Mouse (Mus musculus) limb, embryonic 13.5 days (tissue): ENCODE measurements around the gene Skint8. TPM values are rescaled to one million over a fixed set of nuclear protein-coding genes. Genes with fewer than 3 reads are reported as not detected.
"Not testable (repeated sequence)": the region's sequence is repeated elsewhere in the genome, so short reads cannot be mapped to it uniquely, and the experiment has no call there.

Experiments used
- ATAC-seq: fragments of 200-750 bp; cut with Nextera tagmentation; 2 replicates; pipeline ENCODE4 v1.8.0; 2017; ENCODE audit warnings: low read depth, moderate number of reproducible peaks, moderate TSS enrichment; ENCODE audit not compliant: low FRiP score
- H3K27ac ChIP-seq: fragments of 300-500 bp; sonication (generic); 2 replicates; pipeline ENCODE4 v1.5.1; 2015; ENCODE audit warnings: inconsistent platforms, mild to moderate bottlenecking, moderate library complexity
- H3K27me3 ChIP-seq: fragments of 300-500 bp; sonication (generic); 2 replicates; pipeline ENCODE4 v1.6.1; 2015; ENCODE audit warnings: mild to moderate bottlenecking, inconsistent platforms
- H3K36me3 ChIP-seq: fragments of 300-500 bp; sonication (generic); 2 replicates; pipeline ENCODE4 v1.6.1; 2015; ENCODE audit warnings: inconsistent platforms, mild to moderate bottlenecking, moderate library complexity
- H3K4me1 ChIP-seq: fragments of 300-500 bp; sonication (generic); 2 replicates; pipeline ENCODE4 v1.6.1; 2015; ENCODE audit warnings: inconsistent platforms
- H3K4me2 ChIP-seq: fragments of 300-500 bp; sonication (generic); replicated peaks from 2 replicates; pipeline ENCODE4 v1.6.1; 2015; ENCODE audit warnings: inconsistent platforms, mild to moderate bottlenecking, moderate library complexity
- H3K4me3 ChIP-seq: fragments of 300-500 bp; sonication (generic); 2 replicates; pipeline ENCODE4 v1.5.1; 2015; ENCODE audit warnings: moderate library complexity, mild to moderate bottlenecking, inconsistent platforms
- H3K9ac ChIP-seq: fragments of 300-500 bp; sonication (generic); 2 replicates; pipeline ENCODE4 v1.6.1; 2015; ENCODE audit warnings: mild to moderate bottlenecking, inconsistent platforms
- H3K9me3 ChIP-seq: fragments of 300-500 bp; sonication (generic); 2 replicates; pipeline ENCODE4 v1.6.1; 2016; ENCODE audit warnings: inconsistent platforms
- WGBS: fragments of 180-500 bp; shearing (Covaris S2); methylation state at CpG from one replicate; pipeline ENCODE4 v1.1.7; 2015; 5-methylcytosine and 5-hydroxymethylcytosine counted together
- polyA plus RNA-seq: library from polyadenylated mRNA; unstranded; fragments of >200 nt; fragmentation: Nextera tagmentation; extraction: Ambion mirVana; gene quantifications from 2 replicates; pipeline ENCODE4 v1.2.1, GENCODE M21; 2015

Skint8 gene
- polyA plus RNA-seq: not detected in 2 replicates

DNA sequence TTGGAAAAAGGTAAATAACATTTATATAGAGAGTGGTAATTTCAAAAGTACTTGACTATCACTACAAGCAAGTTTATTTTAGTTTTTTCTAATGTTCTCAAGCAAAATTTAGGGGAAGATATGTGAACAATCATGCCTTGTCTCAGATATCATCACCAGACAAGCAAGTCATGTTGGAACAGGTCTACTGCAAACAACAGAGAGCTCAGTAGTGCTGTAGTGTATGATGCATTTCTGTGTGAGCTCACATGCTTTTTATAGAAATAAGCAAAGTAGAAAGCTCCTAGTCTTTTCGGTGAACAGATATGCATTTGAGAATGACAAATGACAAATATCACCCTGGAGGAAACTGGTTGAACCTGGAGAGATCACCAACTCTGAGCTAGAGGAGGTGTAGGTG lies at the start of gene Skint8:
Gene Skint8 (plus strand): TSS at position 301 of the 400 bp plus-strand sequence.
- Histone ChIP-seq H3K36me3 (no peaks in the 10 kb centered on the region), H3K9me3 (0 out of 2 replicates have a peak, but pooled peaks cover 5% of the 10 kb centered on the region), H3K27me3 (no peaks in the 10 kb centered on the region), H3K27ac (no peak within 1 kb of the TSS), H3K4me3 (no peak within 1 kb of the TSS), H3K9ac (no peak within 1 kb of the TSS), H3K4me2 (no peak within 1 kb of the TSS), H3K4me1 (no peaks in the 10 kb centered on the region)
- 85% methylated on average over 1 of the region's 1 CpGs for WGBS
- ATAC-seq: no peak

- Histone ChIP-seq H3K4me1 (no peaks in the 10 kb centered on the region), H3K9ac (no peak overlapping the region), H3K36me3 (no peaks in the 10 kb centered on the region), H3K27me3 (no peaks in the 10 kb centered on the region), H3K9me3 (no peaks in the 10 kb centered on the region), H3K27ac (no peak overlapping the region), H3K4me3 (no peak overlapping the region), H3K4me2 (no peak overlapping the region)
- 49% methylated on average over 4 of the region's 4 CpGs for WGBS
- no peak for ATAC-seq
Measured at GRCm38 (mm10) chr4:111880112-111880875, 38.9 kb upstream of the Skint8 start.

DNA sequence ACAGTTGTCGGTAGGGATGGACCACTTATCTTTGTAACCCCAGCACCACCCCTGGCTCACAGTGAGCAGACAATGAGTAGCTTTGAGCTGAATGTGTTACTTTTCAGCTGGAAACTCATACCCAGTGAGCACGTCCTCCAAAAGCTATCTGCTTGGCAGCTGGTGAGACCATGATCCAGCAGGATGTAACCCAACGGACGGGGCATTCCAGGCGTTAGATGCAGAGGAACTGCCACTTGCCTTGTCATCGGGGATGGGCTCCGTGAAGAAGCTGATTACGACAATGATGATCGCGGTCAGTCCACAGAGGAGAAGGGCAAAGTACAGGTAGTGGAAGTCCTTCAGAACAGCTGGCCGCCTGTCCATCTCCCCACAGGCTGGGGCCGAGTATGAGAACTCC lies 35.6 kb upstream of the Skint8 start:
- WGBS: 88% methylated on average over 12 of the region's 12 CpGs
- H3K4me3 ChIP-seq: no peak overlapping the region
- no peaks in the 10 kb centered on the region for H3K36me3 ChIP-seq
- H3K27me3 ChIP-seq: no peaks in the 10 kb centered on the region
- H3K9me3 ChIP-seq: no peaks in the 10 kb centered on the region
- no peak for ATAC-seq
- no peak overlapping the region for H3K27ac ChIP-seq
- H3K4me1 ChIP-seq: 0 out of 2 replicates have a peak, but pooled peaks cover 2% of the 10 kb centered on the region
- no peak overlapping the region for H3K9ac ChIP-seq
- no peak overlapping the region for H3K4me2 ChIP-seq

GRCm38 (mm10) chr4:111886018-111886417 lies 33.2 kb upstream of the Skint8 start:
- Histone ChIP-seq H3K36me3 (no peaks in the 10 kb centered on the region), H3K27me3 (no peaks in the 10 kb centered on the region), H3K27ac (no peak overlapping the region), H3K9ac (no peak overlapping the region), H3K4me3 (no peak overlapping the region), H3K9me3 (no peaks in the 10 kb centered on the region), H3K4me1 (0 out of 2 replicates have a peak, but pooled peaks cover 2% of the 10 kb centered on the region), H3K4me2 (peak overlapping the region; percentile 48)
- ATAC-seq: peak; percentile 82
- 12% methylated on average over 7 of the region's 7 CpGs for WGBS

GRCm38 (mm10) chr4:111886607-111887006 lies 32.6 kb upstream of the Skint8 start:
- no peaks in the 10 kb centered on the region for H3K27me3 ChIP-seq
- no peak overlapping the region for H3K4me3 ChIP-seq
- peak; percentile 53; the same call in 1 of the 2 replicates for ATAC-seq
- peak overlapping the region; percentile 48; the same call in 1 of the 2 replicates for H3K4me2 ChIP-seq
- no peaks in the 10 kb centered on the region for H3K9me3 ChIP-seq
- H3K27ac ChIP-seq: no peak overlapping the region
- H3K4me1 ChIP-seq: 0 out of 2 replicates have a peak, but pooled peaks cover 2% of the 10 kb centered on the region
- no peak overlapping the region for H3K9ac ChIP-seq
- no peaks in the 10 kb centered on the region for H3K36me3 ChIP-seq
- WGBS: 21% methylated on average over 4 of the region's 4 CpGs

DNA sequence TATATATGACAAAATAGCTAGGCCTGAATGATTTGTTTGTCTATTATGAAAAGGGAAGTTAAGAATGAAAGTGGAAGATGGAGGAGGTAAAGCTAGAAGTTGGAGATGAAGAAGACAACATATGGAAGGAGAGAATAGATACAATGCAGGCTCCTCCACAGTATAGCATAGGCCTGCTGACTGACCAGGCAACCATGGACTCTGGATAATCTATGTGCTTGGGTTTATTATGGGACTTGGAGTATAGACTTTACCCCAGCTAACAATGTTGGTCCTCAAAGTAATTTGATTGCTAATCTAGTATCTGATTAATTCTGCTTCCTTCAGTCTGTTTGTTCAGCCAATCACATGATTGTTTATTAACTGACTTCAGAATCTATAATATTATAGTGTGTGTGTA lies 27.1 kb upstream of the Skint8 start:
- no peak for ATAC-seq
- Histone ChIP-seq H3K27ac (no peak overlapping the region), H3K9ac (no peak overlapping the region)

DNA sequence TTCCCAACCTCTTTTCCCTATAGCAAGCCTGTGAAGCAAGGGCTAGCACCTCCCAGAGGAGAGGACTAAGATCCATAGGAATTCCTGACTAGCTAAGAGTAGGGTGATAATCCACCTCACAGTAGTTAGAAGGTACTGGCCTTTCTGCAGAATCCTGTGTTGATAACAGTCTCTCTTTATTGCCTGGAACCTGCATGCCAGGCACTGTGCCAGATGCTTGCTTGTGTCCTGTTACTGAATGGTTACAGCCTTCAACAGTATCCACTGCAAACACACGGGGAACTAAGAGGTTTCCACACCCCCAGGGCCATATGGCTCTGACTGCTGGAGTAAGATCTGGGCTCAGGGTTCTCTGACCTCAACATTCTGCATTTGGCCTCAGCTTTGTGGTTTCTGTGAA lies 21.4 kb upstream of the Skint8 start:
- Histone ChIP-seq H3K4me3 (no peak overlapping the region), H3K9ac (no peak overlapping the region), H3K4me2 (no peak overlapping the region), H3K36me3 (no peaks in the 10 kb centered on the region), H3K9me3 (no peaks in the 10 kb centered on the region), H3K27ac (no peak overlapping the region), H3K4me1 (no peaks in the 10 kb centered on the region), H3K27me3 (no peaks in the 10 kb centered on the region)
- 10% methylated on average over 1 of the region's 1 CpGs for whole genome bisulfite sequencing
- no peak for ATAC-seq

More for the DNA sequence above, 27.1 kb upstream of the Skint8 start:
- H3K4me2 ChIP-seq: no peak overlapping the region
- no peaks in the 10 kb centered on the region for H3K36me3 ChIP-seq
- H3K27me3 ChIP-seq: no peaks in the 10 kb centered on the region
- no peak overlapping the region for H3K4me3 ChIP-seq
- no peaks in the 10 kb centered on the region for H3K9me3 ChIP-seq
- no peaks in the 10 kb centered on the region for H3K4me1 ChIP-seq

GRCm38 (mm10) chr4:111898566-111898965 lies 20.6 kb upstream of the Skint8 start:
- Histone ChIP-seq H3K27ac (no peak overlapping the region), H3K4me3 (no peak overlapping the region), H3K27me3 (no peaks in the 10 kb centered on the region), H3K4me2 (no peak overlapping the region), H3K4me1 (no peaks in the 10 kb centered on the region), H3K9ac (no peak overlapping the region), H3K36me3 (no peaks in the 10 kb centered on the region), H3K9me3 (no peaks in the 10 kb centered on the region)
- WGBS: 72% methylated on average over 4 of the region's 4 CpGs
- no peak for ATAC-seq

DNA sequence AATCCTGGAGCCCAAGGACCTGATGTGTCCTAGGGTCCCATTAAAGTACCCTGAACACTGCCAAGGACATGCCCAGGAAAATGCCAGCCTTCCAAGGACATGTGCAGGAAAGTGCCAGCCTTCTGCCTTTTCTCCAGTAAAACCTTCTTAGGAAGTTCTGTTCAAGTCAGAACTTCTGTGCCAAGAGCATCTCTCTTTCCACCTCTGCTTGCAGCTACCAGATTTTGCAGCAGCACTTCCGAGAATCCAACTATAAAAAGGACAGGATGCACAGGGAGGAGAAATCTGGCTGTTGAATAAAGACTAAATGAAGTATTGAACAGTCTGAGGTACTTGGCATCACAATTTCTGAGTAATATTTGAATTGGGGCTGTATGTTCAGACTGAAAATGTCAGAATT lies 18.7 kb upstream of the Skint8 start:
- not testable (repeated sequence) for H3K27me3 ChIP-seq, H3K27ac ChIP-seq, H3K36me3 ChIP-seq, ATAC-seq, H3K9me3 ChIP-seq, H3K9ac ChIP-seq, H3K4me2 ChIP-seq, H3K4me1 ChIP-seq, H3K4me3 ChIP-seq
- 81% methylated on average over 1 of the region's 1 CpGs for WGBS

DNA sequence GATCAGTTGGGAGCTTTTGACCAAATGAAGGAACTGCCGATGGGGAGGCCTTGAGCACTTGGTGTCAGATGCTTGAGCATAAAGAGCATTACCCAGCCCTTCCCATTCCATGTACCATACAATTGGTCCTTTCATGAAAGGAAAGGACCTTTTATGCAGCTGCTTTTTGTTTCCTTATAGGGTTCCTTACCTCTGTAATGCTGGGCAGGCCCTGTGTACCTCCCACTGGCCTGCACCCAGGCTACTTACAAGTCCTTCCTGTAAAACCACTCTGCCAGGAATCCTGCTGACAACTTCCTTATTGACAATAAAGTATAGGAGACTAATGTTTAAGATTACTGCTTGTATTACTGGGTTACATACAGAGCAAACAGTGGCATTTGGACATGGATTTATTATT lies 17.7 kb upstream of the Skint8 start:
- Histone ChIP-seq H3K9me3 (no peaks in the 10 kb centered on the region), H3K27me3 (no peaks in the 10 kb centered on the region), H3K9ac (no peak overlapping the region), H3K4me2 (no peak overlapping the region), H3K4me3 (no peak overlapping the region), H3K36me3 (no peaks in the 10 kb centered on the region), H3K4me1 (no peaks in the 10 kb centered on the region), H3K27ac (no peak overlapping the region)
- no peak for ATAC-seq
- WGBS: 82% methylated on average over 1 of the region's 1 CpGs

GRCm38 (mm10) chr4:111902775-111903174 lies 16.4 kb upstream of the Skint8 start, which contains the start of gene Slc5a9:
Gene Slc5a9 (minus strand): TSS chr4:111902918.
- no peak within 1 kb of the TSS for H3K4me3 ChIP-seq
- H3K4me1 ChIP-seq: no peaks in the 10 kb centered on the region
- H3K9ac ChIP-seq: no peak within 1 kb of the TSS
- ATAC-seq: no peak
- no peaks in the 10 kb centered on the region for H3K9me3 ChIP-seq
- H3K4me2 ChIP-seq: no peak within 1 kb of the TSS
- no peaks in the 10 kb centered on the region for H3K36me3 ChIP-seq
- H3K27ac ChIP-seq: no peak within 1 kb of the TSS
- no peaks in the 10 kb centered on the region for H3K27me3 ChIP-seq

DNA sequence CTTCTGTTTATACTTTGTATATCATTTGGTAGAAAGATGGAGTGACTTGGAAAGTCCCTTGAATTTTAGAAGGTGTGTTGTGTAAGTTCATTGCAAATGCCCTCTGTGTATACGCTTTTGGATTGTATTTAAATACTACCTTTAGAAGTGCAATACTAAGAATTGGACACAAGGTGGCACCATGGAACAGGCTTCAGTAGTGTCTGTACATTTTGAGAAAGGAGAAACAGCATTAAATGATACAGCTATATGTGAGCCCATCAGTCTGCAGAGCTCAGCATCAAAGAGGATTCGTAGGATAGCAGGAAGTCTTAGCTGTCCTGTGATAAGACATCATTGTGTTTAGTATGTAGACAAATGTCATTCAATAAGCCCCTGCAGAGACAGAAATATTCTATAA lies 11.3 kb upstream of the Skint8 start:
- WGBS: 33% methylated on average over 2 of the region's 2 CpGs
- no peak for ATAC-seq

DNA sequence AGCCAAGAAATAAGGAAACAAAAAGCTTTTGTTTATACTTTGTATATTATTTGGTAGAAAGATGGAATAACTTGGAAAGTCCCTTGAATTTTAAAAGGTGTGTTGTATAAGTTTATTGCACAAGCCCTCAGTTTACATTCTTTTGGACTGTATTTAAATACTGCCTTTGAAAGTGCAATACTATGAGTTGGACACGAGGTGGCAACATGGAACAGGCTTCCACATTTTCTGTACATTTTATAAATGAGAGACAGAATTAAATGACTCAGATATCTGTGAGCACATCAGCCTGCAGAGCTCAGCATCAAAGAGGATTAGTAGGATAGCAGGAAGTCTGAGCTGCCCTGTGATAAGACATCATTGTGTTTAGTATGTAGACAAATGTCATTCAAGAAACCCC lies 42.1 kb downstream of the Skint8 start:
- Histone ChIP-seq H3K4me1 (no peaks in the 10 kb centered on the region), H3K9me3 (no peaks in the 10 kb centered on the region; the same call in 1 of the 2 replicates), H3K36me3 (no peaks in the 10 kb centered on the region), H3K9ac (no peak overlapping the region), H3K4me3 (no peak overlapping the region), H3K27ac (no peak overlapping the region), H3K4me2 (no peak overlapping the region), H3K27me3 (no peaks in the 10 kb centered on the region)
- WGBS: 29% methylated on average over 1 of the region's 1 CpGs
- no peak for ATAC-seq

More for the DNA sequence above, 11.3 kb upstream of the Skint8 start:
- Histone ChIP-seq H3K4me3 (no peak overlapping the region), H3K27me3 (no peaks in the 10 kb centered on the region), H3K36me3 (no peaks in the 10 kb centered on the region), H3K9ac (no peak overlapping the region), H3K27ac (no peak overlapping the region), H3K4me1 (no peaks in the 10 kb centered on the region), H3K9me3 (no peaks in the 10 kb centered on the region), H3K4me2 (no peak overlapping the region)
